Mouse (Mus musculus): Measurements from ENCODE around the gene Gpr143.
"Not testable (repeated sequence)": the region's sequence is repeated elsewhere in the genome, so short reads cannot be mapped to it uniquely, and the experiment has no call there.

Gene Gpr143

GRCm38 (mm10) chrX:152781720-152782403 lies at the start of gene Gpr143:
Gpr143 (plus strand) TSS chrX:152781921.
- no peak for DNase-seq

GRCm38 (mm10) chrX:152735283-152735682 lies 46.4 kb upstream of the Gpr143 start:
- no peak for DNase-seq

- DNase-seq = no peak
Measured at GRCm38 (mm10) chrX:152738191-152738590, 43.5 kb upstream of the Gpr143 start.

- DNase-seq = no peak
Measured at GRCm38 (mm10) chrX:152738759-152739368, 42.9 kb upstream of the Gpr143 start.

- DNase-seq = no peak
Measured at GRCm38 (mm10) chrX:152743642-152744041, 38.1 kb upstream of the Gpr143 start.

- no peak for DNase-seq
Measured at GRCm38 (mm10) chrX:152745925-152746324, 35.8 kb upstream of the Gpr143 start.

GRCm38 (mm10) chrX:152755819-152756218 lies 25.9 kb upstream of the Gpr143 start:
- no peak for DNase-seq

GRCm38 (mm10) chrX:152756293-152756692 lies 25.4 kb upstream of the Gpr143 start:
- DNase-seq = no peak

- DNase-seq = no peak
Measured at GRCm38 (mm10) chrX:152762437-152762836, 19.3 kb upstream of the Gpr143 start.

GRCm38 (mm10) chrX:152762855-152763254 lies 18.9 kb upstream of the Gpr143 start:
- DNase-seq = no peak

- DNase-seq = no peak
Measured at GRCm38 (mm10) chrX:152764171-152764570, 17.6 kb upstream of the Gpr143 start.

- no peak for DNase-seq
Measured at GRCm38 (mm10) chrX:152768891-152769599, 12.7 kb upstream of the Gpr143 start, which contains the start of gene Shroom2. Shroom2 (minus strand) TSS chrX:152769465.

GRCm38 (mm10) chrX:152769600-152770157 lies 12.0 kb upstream of the Gpr143 start:
- no peak for DNase-seq

- no peak for DNase-seq
Measured at GRCm38 (mm10) chrX:152788129-152788528, 6.4 kb downstream of the Gpr143 start.

- DNase-seq = no peak
Measured at GRCm38 (mm10) chrX:152788611-152789010, 6.9 kb downstream of the Gpr143 start.

GRCm38 (mm10) chrX:152805317-152805716 lies 23.6 kb downstream of the Gpr143 start:
- DNase-seq = no peak

GRCm38 (mm10) chrX:152813339-152813738 lies 31.6 kb downstream of the Gpr143 start:
- no peak for DNase-seq

- DNase-seq = no peak
Measured at GRCm38 (mm10) chrX:152818996-152819395, 37.3 kb downstream of the Gpr143 start.

GRCm38 (mm10) chrX:152831003-152831550 lies 49.4 kb downstream of the Gpr143 start:
- not testable (repeated sequence) for DNase-seq

- peak; percentile 2 for DNase-seq
Measured at GRCm38 (mm10) chrX:152834940-152835339, 53.2 kb downstream of the Gpr143 start.

- DNase-seq = no peak
Measured at GRCm38 (mm10) chrX:152855076-152855772, 73.5 kb downstream of the Gpr143 start.
